Mouse (Mus musculus) MN1 (cell line): ENCODE data around the gene Nectin2.

Experiments used
- DNase-seq: peaks from one replicate; pipeline ENCODE4 v3.0.0-alpha.2; 2016; ENCODE audit warnings: low spot score

Gene Nectin2

DNA sequence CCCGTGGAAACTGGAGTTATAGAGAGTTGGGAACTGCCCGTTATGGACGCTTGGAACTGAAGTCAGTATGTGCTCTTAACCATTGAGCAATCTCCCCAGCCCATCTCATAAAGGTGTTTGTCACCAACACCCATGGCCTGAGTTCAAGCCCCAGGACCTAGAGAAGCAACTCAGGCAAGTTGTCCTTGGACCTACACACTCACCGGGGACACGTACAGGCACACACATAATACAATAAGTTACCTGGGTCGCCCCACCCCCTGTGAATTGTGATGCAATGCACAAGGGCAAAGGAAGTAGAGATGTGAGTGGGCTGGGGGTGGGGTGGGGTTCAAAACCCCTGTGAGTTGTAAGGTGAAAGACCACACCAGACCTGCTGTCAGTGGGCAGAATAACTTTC, 63.8 kb downstream of the Nectin2 start:
- DNase-seq = no peak

DNA sequence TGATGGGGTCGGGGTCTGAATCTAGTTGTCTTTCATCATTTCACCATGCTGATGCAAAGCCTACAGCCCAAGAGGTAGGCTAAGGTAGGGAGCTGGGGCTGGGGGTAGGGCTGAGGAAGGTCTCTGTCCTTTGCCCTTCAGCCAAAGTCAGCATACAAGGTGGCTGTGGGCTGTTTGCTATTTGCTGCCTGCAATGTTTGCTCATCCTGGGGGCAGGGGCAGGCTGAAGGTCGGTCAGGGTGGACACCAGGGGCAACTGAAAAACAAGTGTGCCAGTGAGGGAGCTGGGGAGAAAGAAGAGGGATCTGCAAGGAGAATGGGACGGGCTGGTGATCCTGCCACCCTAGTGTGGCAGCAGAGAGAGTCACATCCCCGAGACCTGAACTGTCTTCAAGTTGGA, 64.9 kb downstream of the Nectin2 start:
- DNase-seq = no peak

DNA sequence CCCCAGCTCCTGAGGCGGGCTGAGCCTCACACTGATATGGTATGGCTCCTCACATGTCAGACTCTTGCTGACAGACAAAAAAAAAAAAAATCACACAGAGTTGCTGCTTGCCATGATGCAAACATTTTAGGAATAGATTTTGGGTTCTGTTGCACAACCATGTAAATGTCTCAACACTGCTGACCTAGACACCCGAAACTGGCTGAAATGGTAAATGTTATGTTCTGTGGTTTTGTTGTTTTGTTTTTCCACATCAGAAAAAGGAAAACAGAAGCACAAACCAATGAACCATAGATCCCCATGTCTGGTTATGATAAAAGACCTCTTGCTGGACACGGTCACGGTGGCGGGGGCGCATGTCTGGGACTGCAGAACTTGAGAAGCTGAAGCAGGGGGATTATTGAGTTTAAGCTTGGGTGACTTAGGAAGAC, 66.5 kb downstream of the Nectin2 start:
- no peak for DNase-seq

DNA sequence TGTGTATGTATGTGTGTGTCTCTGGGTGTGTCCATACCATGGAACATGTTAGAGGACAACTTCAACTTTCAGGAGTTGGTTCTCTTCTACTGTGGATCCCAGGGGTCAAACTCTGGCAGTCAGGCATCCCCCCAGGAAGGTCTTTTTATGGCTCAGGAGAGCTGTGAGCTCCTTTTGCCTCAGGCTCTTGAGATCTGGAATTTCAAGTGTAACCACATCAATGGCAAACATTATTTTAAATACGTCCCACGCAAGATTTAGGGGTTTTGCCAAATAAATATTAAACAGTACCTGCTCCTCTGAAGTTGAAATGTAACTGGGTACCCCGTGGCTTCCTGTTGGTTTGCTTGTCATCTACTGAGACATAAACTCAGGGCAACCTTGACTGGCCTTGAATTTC, 67.3 kb downstream of the Nectin2 start:
- no peak for DNase-seq

DNA sequence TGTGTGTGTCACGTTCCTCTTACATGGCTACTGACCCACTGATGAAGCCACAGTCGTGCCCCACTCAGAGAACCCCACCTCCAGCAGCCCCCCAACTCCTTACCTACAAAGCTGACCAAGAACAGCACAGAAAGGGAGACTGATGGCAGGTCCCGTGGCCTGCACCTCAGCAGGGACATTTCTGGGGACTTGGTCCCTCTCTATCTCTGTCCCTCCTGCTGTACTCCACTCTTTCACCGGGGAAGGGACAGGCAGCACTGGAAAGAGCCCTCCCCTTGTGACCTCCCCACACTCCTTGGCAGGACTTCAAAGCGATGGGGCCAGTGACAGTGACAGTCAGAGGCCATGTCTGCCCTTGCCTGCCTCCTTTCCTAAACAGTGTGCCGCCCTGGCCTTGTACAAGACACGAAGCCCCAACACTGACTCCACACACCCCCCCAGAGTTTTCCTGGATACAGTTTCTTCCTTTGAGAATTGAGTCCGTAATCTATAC, 69.0 kb downstream of the Nectin2 start, which contains the start of the genes Gm44805 and Apoc4:
TSS of gene Gm44805 (minus strand) at position 222 of the 493 bp plus-strand sequence.
TSS of gene Apoc4 (minus strand) at position 278 of the 493 bp plus-strand sequence.
- no peak for DNase-seq

DNA sequence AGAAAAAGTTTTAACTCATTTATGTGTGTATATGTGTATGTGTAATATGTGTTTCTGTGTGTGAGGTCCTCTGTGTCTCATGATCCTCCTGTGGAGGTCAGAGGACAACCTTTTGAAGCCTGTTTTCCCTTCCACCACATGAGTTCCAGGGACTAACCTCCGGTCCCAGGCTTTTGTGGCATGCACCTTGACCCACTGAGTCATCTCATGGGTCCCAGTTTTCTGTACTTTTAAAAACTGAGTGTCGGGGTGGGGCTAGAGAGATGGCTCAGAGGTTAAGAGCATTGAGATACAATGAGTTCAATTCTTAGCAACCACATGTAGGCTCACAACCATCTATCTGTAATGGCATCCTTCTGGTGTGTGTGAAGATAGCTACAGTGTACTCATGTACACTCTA, 69.6 kb downstream of the Nectin2 start:
- no peak for DNase-seq

DNA sequence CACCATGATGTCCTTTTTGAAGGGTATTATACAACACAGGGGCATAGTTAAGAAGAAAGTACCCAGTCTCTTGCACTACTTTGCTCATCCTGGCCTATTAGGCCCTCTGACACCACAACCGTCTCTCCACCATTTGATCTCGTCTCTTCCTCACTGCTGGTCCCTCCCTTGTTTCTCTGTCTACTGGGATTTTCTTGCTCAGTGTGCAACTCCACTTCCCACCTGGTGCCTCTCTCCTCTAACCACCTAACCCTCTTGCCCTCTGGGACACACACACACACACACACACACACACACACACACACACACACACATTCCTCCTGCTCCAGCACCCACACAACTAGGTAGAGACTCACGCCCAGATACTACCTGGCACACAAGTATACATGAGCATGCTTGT, 71.4 kb downstream of the Nectin2 start:
- no peak for DNase-seq

DNA sequence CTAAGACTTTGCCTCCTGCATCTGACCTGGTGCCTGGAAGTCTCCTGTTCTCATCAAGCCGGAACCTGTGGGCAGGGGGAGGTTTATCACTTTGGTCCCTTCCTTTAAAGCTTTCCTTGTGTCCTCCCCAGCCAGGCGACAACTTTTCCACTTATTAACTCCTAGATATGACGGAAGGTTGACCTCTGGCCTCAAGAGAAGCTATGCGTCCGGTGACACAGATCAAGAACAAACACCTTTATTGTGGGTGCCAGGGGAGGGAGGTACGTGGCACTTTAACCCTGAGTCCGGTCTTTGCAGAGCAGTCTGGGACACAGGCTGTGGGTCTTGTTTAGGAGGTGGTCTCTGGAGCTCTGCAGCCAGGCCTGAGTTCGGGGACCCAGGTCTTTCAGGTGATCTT, 72.4 kb downstream of the Nectin2 start, which contains the start of gene Apoc2:
TSS of gene Apoc2 (minus strand) at position 70 of the 400 bp plus-strand sequence.
- no peak for DNase-seq

DNA sequence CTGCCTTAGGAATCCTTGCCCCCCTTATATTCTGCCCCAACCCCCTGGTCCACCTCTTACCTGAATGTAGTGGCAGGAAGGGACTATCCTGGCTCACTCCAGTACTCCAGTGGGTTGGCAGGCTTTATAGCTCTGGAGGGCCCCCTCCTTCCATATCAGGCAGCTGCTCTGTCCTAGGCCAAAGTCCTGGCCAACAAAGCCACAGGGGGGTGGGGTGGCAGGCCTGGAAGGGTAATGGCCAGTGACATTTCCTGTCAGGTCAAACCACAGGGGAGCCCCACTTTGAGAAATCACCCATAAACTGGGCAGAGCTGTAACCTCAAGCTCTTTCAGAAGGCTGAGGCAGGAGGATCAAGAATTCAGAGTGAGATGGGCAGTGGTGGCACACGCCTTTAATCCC, 73.6 kb downstream of the Nectin2 start:
- DNase-seq = no peak

DNA sequence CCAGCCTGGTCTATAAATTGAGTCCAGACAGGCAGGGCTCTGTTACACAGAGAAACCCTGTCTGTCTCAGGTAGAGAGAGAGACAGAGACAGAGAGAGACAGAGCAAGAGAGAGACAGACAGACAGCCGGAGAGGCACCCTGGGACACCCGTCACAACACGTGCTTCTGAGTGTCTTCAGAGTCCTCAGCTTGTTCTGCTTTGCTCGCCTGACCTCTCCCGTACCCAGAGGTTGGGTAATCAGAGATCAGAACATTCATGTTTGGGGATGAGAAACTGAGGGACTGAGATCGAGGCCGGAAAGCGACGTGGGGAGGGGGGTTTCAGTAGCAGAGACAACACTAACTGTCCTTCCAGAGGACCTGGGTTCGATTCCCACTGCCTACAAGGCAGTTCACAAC, 74.5 kb downstream of the Nectin2 start:
- no peak for DNase-seq

DNA sequence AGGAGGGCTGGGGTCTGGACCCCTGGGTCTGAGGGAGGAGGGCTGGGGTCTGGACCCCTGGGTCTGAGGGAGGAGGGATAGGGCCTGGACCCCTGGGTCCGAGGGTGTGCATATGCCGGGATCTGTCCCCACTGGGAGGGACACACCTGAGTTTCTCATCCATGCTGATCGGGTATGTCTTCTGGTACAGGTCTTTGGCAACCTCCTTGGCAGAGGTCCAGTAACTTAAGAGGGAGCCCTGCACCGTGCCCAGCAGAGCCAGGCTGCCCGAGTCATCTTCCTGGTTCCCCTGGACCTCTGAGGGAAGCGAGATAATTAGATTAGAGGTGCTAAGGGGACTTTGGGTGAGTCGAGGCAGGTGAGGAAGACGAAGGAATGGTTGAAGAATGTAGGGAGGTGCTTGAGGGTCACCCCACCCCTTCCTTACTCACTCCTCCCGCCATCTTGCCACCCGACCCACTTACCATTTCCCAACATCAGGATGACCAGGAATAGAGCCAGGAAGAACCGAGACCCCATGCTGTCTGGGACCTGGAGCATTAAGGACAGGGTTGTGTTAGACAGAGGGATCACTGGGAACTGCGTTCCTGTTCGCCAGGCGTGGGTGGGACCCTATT, 77.1 kb downstream of the Nectin2 start:
- DNase-seq = no peak

DNA sequence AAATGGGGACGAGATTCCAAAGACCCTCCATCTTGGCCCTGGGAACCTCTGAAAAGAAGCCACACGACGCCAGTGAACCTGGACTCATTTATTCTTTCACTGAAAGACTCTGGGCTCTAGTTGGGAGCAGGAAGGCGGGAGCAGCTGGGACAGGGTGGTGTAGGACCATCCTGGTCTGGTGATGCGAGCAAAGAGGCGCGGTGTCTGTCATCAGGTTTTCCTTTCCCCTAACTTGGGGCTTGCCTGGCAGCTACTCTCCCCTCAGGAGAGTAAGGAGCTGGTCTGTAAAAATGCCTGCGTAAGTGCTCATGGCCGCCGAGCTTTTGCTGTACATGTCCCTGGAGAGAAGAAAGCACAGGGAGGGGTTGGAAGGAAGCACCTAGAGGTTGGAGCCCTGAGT, 78.8 kb downstream of the Nectin2 start:
- no peak for DNase-seq

DNA sequence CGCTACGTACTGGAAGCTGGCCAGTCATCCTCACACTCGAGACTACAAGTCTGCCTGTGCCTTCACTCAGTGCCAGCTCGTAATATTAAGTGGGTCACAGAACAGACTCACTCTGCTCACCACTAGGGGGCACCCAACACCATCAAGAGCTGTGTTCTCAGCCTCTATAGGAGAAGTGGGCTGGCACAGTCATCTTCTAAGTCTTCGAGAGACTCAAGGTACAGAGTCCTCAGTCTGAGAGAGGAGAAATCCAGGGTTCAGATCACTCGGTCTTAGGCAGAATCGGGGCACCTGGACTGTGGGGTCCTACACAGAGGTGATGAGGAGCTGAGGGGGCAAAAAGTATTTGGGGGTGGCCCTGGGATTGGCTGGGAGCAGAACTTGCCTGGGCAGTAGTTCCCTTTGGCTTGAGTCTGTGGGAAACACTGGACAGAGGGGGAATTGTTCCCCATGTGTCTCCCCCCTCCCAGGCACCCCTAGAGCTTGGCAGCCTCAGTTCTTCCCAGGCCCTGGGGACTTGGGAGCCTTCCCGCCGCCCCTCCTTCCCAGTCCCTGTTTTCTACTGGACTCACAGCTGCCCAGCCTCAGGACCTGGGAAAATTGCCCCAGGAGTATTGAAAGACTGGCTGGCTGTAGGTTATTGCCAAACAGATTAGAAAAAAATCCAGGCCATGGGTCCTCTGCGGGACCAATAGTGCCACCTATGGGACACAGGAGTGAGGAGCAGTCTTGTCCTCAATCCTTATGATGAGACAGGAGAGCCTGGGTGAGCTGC, 81.1 kb downstream of the Nectin2 start:
- peak; percentile 79 for DNase-seq

DNA sequence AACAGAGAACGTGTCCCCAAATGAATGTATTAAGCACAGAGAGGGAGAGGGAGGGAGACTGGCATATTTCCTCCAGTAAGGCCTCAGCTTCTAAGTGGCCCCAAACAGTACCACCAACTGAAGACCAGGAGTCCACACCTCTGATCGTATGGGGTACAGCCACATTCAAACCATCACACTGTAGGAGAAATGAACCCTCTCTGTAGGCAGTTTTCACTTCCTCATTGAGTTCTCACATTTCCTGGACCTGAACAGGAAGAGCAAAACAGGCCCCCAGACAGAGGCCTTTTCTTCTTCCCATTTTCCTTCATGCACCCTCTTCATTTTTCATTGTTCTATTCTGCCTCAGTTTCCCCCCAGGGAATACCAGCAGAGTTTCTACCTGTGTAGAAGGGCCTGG, 82.8 kb downstream of the Nectin2 start:
- no peak for DNase-seq

DNA sequence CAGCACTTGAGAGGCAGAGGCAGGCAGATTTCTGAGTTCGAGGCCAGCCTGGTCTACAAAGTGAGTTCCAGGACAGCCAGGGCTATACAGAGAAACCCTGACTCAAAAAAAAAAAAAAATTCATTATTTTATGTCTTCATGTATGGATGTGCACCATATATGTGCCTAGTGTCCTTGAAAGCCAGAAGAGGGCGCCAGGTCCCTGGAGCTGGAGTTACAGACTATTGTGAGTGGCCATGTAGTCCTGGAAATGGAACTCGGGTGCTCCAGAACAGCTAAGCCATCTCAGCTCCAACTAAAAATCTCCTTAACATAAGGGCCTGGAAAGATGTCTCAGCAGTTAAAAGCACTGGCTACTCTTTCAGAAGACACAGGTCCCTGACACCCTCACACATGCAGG, 83.5 kb downstream of the Nectin2 start:
- no peak for DNase-seq
